Mouse (Mus musculus) forebrain, embryonic 11.5 days (tissue): ENCODE data around the gene Ehmt2. TPM values are rescaled to one million over a fixed set of nuclear protein-coding genes. Genes with fewer than 3 reads are reported as not detected.

ENCODE experiments used
- ATAC-seq: fragments of 200-750 bp; cut with Nextera tagmentation; replicated peaks from 2 replicates; pipeline ENCODE4 v1.8.0; 2017; ENCODE audit warnings: moderate TSS enrichment; ENCODE audit not compliant: low FRiP score
- DNase-seq: peaks from one replicate; pipeline ENCODE4 v3.0.0-alpha.2; 2017; ENCODE audit warnings: low spot score
- H3K27ac ChIP-seq: fragments of 300-500 bp; sonication (generic); 2 replicates; pipeline ENCODE4 v1.5.1; 2014; ENCODE audit warnings: low read depth, low read length
- H3K27me3 ChIP-seq: fragments of 300-500 bp; sonication (generic); 2 replicates; pipeline ENCODE4 v1.6.1; 2014; ENCODE audit warnings: mild to moderate bottlenecking, low read length, mixed read lengths; ENCODE audit not compliant: control insufficient read depth, insufficient read depth
- H3K36me3 ChIP-seq: fragments of 300-500 bp; sonication (generic); 2 replicates; pipeline ENCODE4 v1.6.1; 2014; ENCODE audit warnings: mild to moderate bottlenecking, low read length, moderate library complexity, mixed read lengths; ENCODE audit not compliant: control insufficient read depth, insufficient read depth
- H3K4me1 ChIP-seq: fragments of 300-500 bp; sonication (generic); replicated peaks from 2 replicates; pipeline ENCODE4 v1.6.1; 2014; ENCODE audit warnings: low read length, mixed read lengths; ENCODE audit not compliant: control insufficient read depth, insufficient read depth
- H3K4me2 ChIP-seq: fragments of 300-500 bp; sonication (generic); 2 replicates; pipeline ENCODE4 v1.6.1; 2014; ENCODE audit warnings: low read depth, mild to moderate bottlenecking, low read length, moderate library complexity, mixed read lengths; ENCODE audit not compliant: severe bottlenecking
- H3K4me3 ChIP-seq: fragments of 300-500 bp; sonication (generic); 2 replicates; pipeline ENCODE4 v1.5.1; 2014; ENCODE audit warnings: low read depth, low read length
- H3K9ac ChIP-seq: fragments of 300-500 bp; sonication (generic); 2 replicates; pipeline ENCODE4 v1.6.1; 2014; ENCODE audit warnings: low read length
- H3K9me3 ChIP-seq: fragments of 300-500 bp; sonication (generic); 2 replicates; pipeline ENCODE4 v1.6.1; 2016; ENCODE audit warnings: low read length, mixed read lengths; ENCODE audit not compliant: control insufficient read depth
- WGBS: fragments of 180-500 bp; shearing (Covaris S2); extraction: QIAGEN DNeasy Blood & Tissue Kit; methylation state at CpG from one replicate; pipeline ENCODE4 v1.1.7; 2014; 5-methylcytosine and 5-hydroxymethylcytosine counted together
- polyA plus RNA-seq: library from polyadenylated mRNA; unstranded; fragments of >200 nt; fragmentation: Nextera tagmentation; extraction: Ambion mirVana; gene quantifications from 2 replicates; pipeline ENCODE4 v1.2.1, GENCODE M21; 2014

Ehmt2 gene
- polyA plus RNA-seq, 1 experiment from 2014 or later, result 96.8 TPM

GRCm38 (mm10) chr17:34950514-34951455 is 52.5 kb downstream of the Ehmt2 start:
- Histone ChIP-seq H3K4me3 (peak overlapping the region; percentile 99), H3K9me3 (no peaks in the 10 kb centered on the region), H3K4me1 (peaks cover 6% of the 10 kb centered on the region; the same call in 1 of the 2 replicates), H3K36me3 (peaks cover 11% of the 10 kb centered on the region; the same call in 1 of the 2 replicates), H3K4me2 (peak overlapping the region; percentile 97), H3K27ac (peak overlapping the region; percentile 93), H3K27me3 (peaks cover 3% of the 10 kb centered on the region; the same call in 1 of the 2 replicates), H3K9ac (peak overlapping the region; percentile 100)
- ATAC-seq (no peak), DNase-seq (no peak)
- 31% methylated on average over 10 of the region's 10 CpGs for WGBS

- Histone ChIP-seq H3K4me2 (peak overlapping the region; percentile 97), H3K9me3 (no peaks in the 10 kb centered on the region), H3K9ac (peak overlapping the region; percentile 100), H3K36me3 (peaks cover 11% of the 10 kb centered on the region; the same call in 1 of the 2 replicates), H3K27ac (peak overlapping the region; percentile 93), H3K4me3 (peak overlapping the region; percentile 99), H3K27me3 (peaks cover 8% of the 10 kb centered on the region; the same call in 1 of the 2 replicates), H3K4me1 (peaks cover 6% of the 10 kb centered on the region; the same call in 1 of the 2 replicates)
- ATAC-seq (no peak; the same call in 1 of the 2 replicates), DNase-seq (no peak)
- under 1% methylated on average over 29 of the region's 29 CpGs for WGBS
These were observed 53.5 kb downstream of the Ehmt2 start for GRCm38 (mm10) chr17:34951636-34952377.

GRCm38 (mm10) chr17:34952378-34953040 is 54.2 kb downstream of the Ehmt2 start:
- peak overlapping the region; percentile 100 for H3K9ac ChIP-seq
- H3K4me2 ChIP-seq, result peak overlapping the region; percentile 97
- H3K27ac ChIP-seq, result peak overlapping the region; percentile 93
- under 1% methylated on average over 23 of the region's 23 CpGs for WGBS
- H3K36me3 ChIP-seq, result peaks cover 11% of the 10 kb centered on the region; the same call in 1 of the 2 replicates
- no peaks in the 10 kb centered on the region for H3K9me3 ChIP-seq
- peaks cover 8% of the 10 kb centered on the region; the same call in 1 of the 2 replicates for H3K27me3 ChIP-seq
- peaks cover 6% of the 10 kb centered on the region; the same call in 1 of the 2 replicates for H3K4me1 ChIP-seq
- peak overlapping the region; percentile 99 for H3K4me3 ChIP-seq
- peak; percentile 93 for DNase-seq
- peak; percentile 89 for ATAC-seq

- H3K4me3 ChIP-seq, result peak overlapping the region; percentile 99; the same call in 1 of the 2 replicates
- WGBS, result 89% methylated on average over 3 of the region's 3 CpGs
- H3K36me3 ChIP-seq, result peaks cover 11% of the 10 kb centered on the region; the same call in 1 of the 2 replicates
- no peak overlapping the region for H3K9ac ChIP-seq
- ATAC-seq, result no peak
- peaks cover 6% of the 10 kb centered on the region; the same call in 1 of the 2 replicates for H3K4me1 ChIP-seq
- peaks cover 8% of the 10 kb centered on the region; the same call in 1 of the 2 replicates for H3K27me3 ChIP-seq
- H3K9me3 ChIP-seq, result no peaks in the 10 kb centered on the region
- H3K27ac ChIP-seq, result no peak overlapping the region
- DNase-seq, result no peak
- H3K4me2 ChIP-seq, result no peak overlapping the region
These were observed 55.0 kb downstream of the Ehmt2 start for GRCm38 (mm10) chr17:34953258-34953657.

GRCm38 (mm10) chr17:34953904-34954303 is 55.6 kb downstream of the Ehmt2 start:
- Histone ChIP-seq H3K4me2 (no peak overlapping the region), H3K27me3 (peaks cover 8% of the 10 kb centered on the region; the same call in 1 of the 2 replicates), H3K9ac (no peak overlapping the region), H3K9me3 (no peaks in the 10 kb centered on the region), H3K36me3 (peaks cover 11% of the 10 kb centered on the region; the same call in 1 of the 2 replicates), H3K27ac (no peak overlapping the region), H3K4me3 (no peak overlapping the region), H3K4me1 (peaks cover 6% of the 10 kb centered on the region; the same call in 1 of the 2 replicates)
- WGBS, result 86% methylated on average over 4 of the region's 4 CpGs
- DNase-seq (no peak), ATAC-seq (no peak)

- ATAC-seq, result no peak
- no peak overlapping the region for H3K9ac ChIP-seq
- no peak overlapping the region for H3K4me2 ChIP-seq
- DNase-seq, result no peak
- H3K27ac ChIP-seq, result no peak overlapping the region
- peaks cover 8% of the 10 kb centered on the region; the same call in 1 of the 2 replicates for H3K27me3 ChIP-seq
- WGBS, result 75% methylated on average over 4 of the region's 4 CpGs
- H3K9me3 ChIP-seq, result no peaks in the 10 kb centered on the region
- no peak overlapping the region for H3K4me3 ChIP-seq
- H3K36me3 ChIP-seq, result peaks cover 6% of the 10 kb centered on the region; the same call in 1 of the 2 replicates
- H3K4me1 ChIP-seq, result peaks cover 8% of the 10 kb centered on the region; the same call in 1 of the 2 replicates
These were observed 56.6 kb downstream of the Ehmt2 start for GRCm38 (mm10) chr17:34954831-34955230.

GRCm38 (mm10) chr17:34955884-34956283 is 57.6 kb downstream of the Ehmt2 start:
- H3K4me1 ChIP-seq, result peaks cover 7% of the 10 kb centered on the region; the same call in 1 of the 2 replicates
- no peak overlapping the region for H3K4me2 ChIP-seq
- H3K9me3 ChIP-seq, result no peaks in the 10 kb centered on the region
- no peak overlapping the region for H3K9ac ChIP-seq
- ATAC-seq (no peak), DNase-seq (no peak)
- H3K4me3 ChIP-seq, result no peak overlapping the region
- H3K27me3 ChIP-seq, result peaks cover 8% of the 10 kb centered on the region; the same call in 1 of the 2 replicates
- no peaks in the 10 kb centered on the region for H3K36me3 ChIP-seq
- WGBS, result 87% methylated on average over 3 of the region's 3 CpGs
- H3K27ac ChIP-seq, result no peak overlapping the region
